Mouse (Mus musculus): Measurements from ENCODE around the gene Ppp1r10. TPM values are rescaled to one million over a fixed set of nuclear protein-coding genes. Genes with fewer than 3 reads are reported as not detected.

The Ppp1r10 gene
- total RNA-seq, 2 experiments from 2014 or later: 15.6 to 34.8 TPM

GRCm38 (mm10) chr17:35954665-35955064, 38.4 kb downstream of the Ppp1r10 start:
- no peak for TF ChIP-seq CTCF (IDR thresholded peaks at IDR 0.05)
- DNase-seq: no peak
- intact Hi-C loops (cut with DNase I): no loop called here

GRCm38 (mm10) chr17:35958533-35959223, 42.4 kb downstream of the Ppp1r10 start:
- DNase-seq: no peak
- TF ChIP-seq CTCF (IDR thresholded peaks at IDR 0.05): no peak
- H3K27ac ChIP-seq: no peak overlapping the region
- intact Hi-C loops (cut with DNase I): no loop called here
- H3K4me3 ChIP-seq: no peak overlapping the region

More at GRCm38 (mm10) chr17:35954665-35955064, 38.4 kb downstream of the Ppp1r10 start:
- no peak overlapping the region for H3K4me3 ChIP-seq
- no peak overlapping the region for H3K27ac ChIP-seq

GRCm38 (mm10) chr17:35963279-35963678, 47.0 kb downstream of the Ppp1r10 start:
- no peak for TF ChIP-seq CTCF (IDR thresholded peaks at IDR 0.05)
- H3K4me3 ChIP-seq: no peak overlapping the region
- intact Hi-C loops (cut with DNase I): no loop called here
- no peak overlapping the region for H3K27ac ChIP-seq
- no peak for DNase-seq

GRCm38 (mm10) chr17:35967621-35968020, 51.4 kb downstream of the Ppp1r10 start:
- TF ChIP-seq CTCF (IDR thresholded peaks at IDR 0.05): no peak
- no peak for DNase-seq
- Histone ChIP-seq H3K27ac (no peak overlapping the region), H3K4me3 (no peak overlapping the region)
- intact Hi-C loops (cut with DNase I): no loop called here

- Histone ChIP-seq H3K27ac (peak within 1 kb of the TSS; percentile 96), H3K4me3 (peak within 1 kb of the TSS; percentile 92)
- no peak for TF ChIP-seq CTCF (IDR thresholded peaks at IDR 0.05)
- DNase-seq: peak; percentile 100
- intact Hi-C loops (cut with DNase I): no loop called here
Measured at GRCm38 (mm10) chr17:35969418-35970389, 53.5 kb downstream of the Ppp1r10 start, which contains the start of gene Abcf1. Abcf1 (minus strand) TSS chr17:35969761.

- intact Hi-C loops (cut with DNase I): no loop called here
- no peak for DNase-seq
Measured at GRCm38 (mm10) chr17:35972131-35972530, 55.9 kb downstream of the Ppp1r10 start.

GRCm38 (mm10) chr17:35978811-35979400, 62.7 kb downstream of the Ppp1r10 start:
- Histone ChIP-seq H3K27ac (peak overlapping the region; percentile 94), H3K4me3 (peak overlapping the region; percentile 96)
- peak; percentile 87 for DNase-seq
- intact Hi-C loops (cut with DNase I): no loop called here
- no peak for TF ChIP-seq CTCF (IDR thresholded peaks at IDR 0.05)

More at GRCm38 (mm10) chr17:35972131-35972530, 55.9 kb downstream of the Ppp1r10 start:
- H3K4me3 ChIP-seq: no peak overlapping the region
- no peak overlapping the region for H3K27ac ChIP-seq
- no peak for TF ChIP-seq CTCF (IDR thresholded peaks at IDR 0.05)

- peak; percentile 93 for DNase-seq
- peak; percentile 39 for TF ChIP-seq CTCF (IDR thresholded peaks at IDR 0.05)
- Histone ChIP-seq H3K27ac (peak within 1 kb of the TSS; percentile 94), H3K4me3 (peak within 1 kb of the TSS; percentile 96)
- intact Hi-C loops (cut with DNase I): loop anchor here (10.0 kb wide), 1 partner anchor 155 kb away; the partner anchor contains the start of genes Flot1 and Ier3
Measured at GRCm38 (mm10) chr17:35979401-35980362, 63.4 kb downstream of the Ppp1r10 start, which contains the start of the genes Gnl1 and Prr3. Gnl1 (plus strand) TSS chr17:35979851. Prr3 (minus strand) TSS chr17:35980236.

GRCm38 (mm10) chr17:35980363-35980754, 64.1 kb downstream of the Ppp1r10 start:
- peak overlapping the region; percentile 94 for H3K27ac ChIP-seq
- peak; percentile 79 for DNase-seq
- intact Hi-C loops (cut with DNase I): loop anchor here (10.0 kb wide), 1 partner anchor 156 kb away; the partner anchor contains the start of genes Flot1 and Ier3
- TF ChIP-seq CTCF (IDR thresholded peaks at IDR 0.05): no peak
- peak overlapping the region; percentile 96 for H3K4me3 ChIP-seq

- DNase-seq: no peak
- H3K4me3 ChIP-seq: no peak overlapping the region
- no peak for TF ChIP-seq CTCF (IDR thresholded peaks at IDR 0.05)
- no peak overlapping the region for H3K27ac ChIP-seq
- intact Hi-C loops (cut with DNase I): loop anchor here (10.0 kb wide), 1 partner anchor 157 kb away; the partner anchor contains the start of genes Flot1 and Ier3
Measured at GRCm38 (mm10) chr17:35981776-35982175, 65.5 kb downstream of the Ppp1r10 start.

Small RNAs within 50 kb of the gene (microRNA-seq; reads per million reads assigned to microRNA genes)
- not detected for gene Gm28033
- not detected for gene Mir1894
- gene Mir877: 31.8 reads per million, percentile 24 among the genes with 10 or more reads in this experiment

Other genes with a start within 250 kb of the Ppp1r10 start
- gene Vars2, start 248.8 kb upstream of the Ppp1r10 start, total RNA-seq (2021): 10 to 100 TPM; 12.8 to 16.8 TPM
- 10 to 100 TPM; 18.1 to 24.2 TPM for gene Gtf2h4, start 242.7 kb upstream of the Ppp1r10 start, total RNA-seq (2021)
- gene Ddr1, start 211.8 kb upstream of the Ppp1r10 start, total RNA-seq (2021): 10 to 100 TPM; 13.4 to 15.9 TPM
- gene Ier3, start 94.8 kb upstream of the Ppp1r10 start, total RNA-seq (2021): 1 to 10 TPM; 4.4 to 8.6 TPM
- gene Flot1, start 93.2 kb upstream of the Ppp1r10 start, total RNA-seq (2021): 10 to 100 TPM; 45.4 to 50.9 TPM
- 10 to 100 TPM; 29.7 to 40.0 TPM for gene Tubb5, start 78.1 kb upstream of the Ppp1r10 start, total RNA-seq (2021)
- gene Mdc1, start 74.9 kb upstream of the Ppp1r10 start, total RNA-seq (2021): 1 to 10 TPM; 3.6 to 4.4 TPM
- gene Nrm, start 55.1 kb upstream of the Ppp1r10 start, total RNA-seq (2021): under 1 TPM; 0.82 to 0.86 TPM
- 1 to 10 TPM; 3.9 to 7.9 TPM for gene Ppp1r18, start 50.8 kb upstream of the Ppp1r10 start, total RNA-seq (2021)
- 10 to 100 TPM; 13.2 to 16.2 TPM for gene Dhx16, start 36.6 kb upstream of the Ppp1r10 start, total RNA-seq (2021)
- 10 to 100 TPM; 73.0 to 78.4 TPM for gene 2310061I04Rik, start 19.0 kb upstream of the Ppp1r10 start, total RNA-seq (2021)
- gene Atat1, start 6.4 kb upstream of the Ppp1r10 start, total RNA-seq (2021): 1 to 10 TPM; 2.8 to 4.2 TPM
- 10 to 100 TPM; 58.6 to 65.4 TPM for gene Mrps18b, start within 50 bp of the Ppp1r10 start, total RNA-seq (2021)
- gene Abcf1, start 53.3 kb downstream of the Ppp1r10 start, total RNA-seq (2021): 10 to 100 TPM; 72.1 to 74.9 TPM
- gene Gnl1, start 63.4 kb downstream of the Ppp1r10 start, total RNA-seq (2021): 10 to 100 TPM; 19.8 to 20.9 TPM
- gene Prr3, start 63.8 kb downstream of the Ppp1r10 start, total RNA-seq (2021): 1 to 10 TPM; 2.6 to 2.8 TPM
- gene H2-T24, start 104.1 kb downstream of the Ppp1r10 start, total RNA-seq (2021): 1 to 10 TPM; 2.0 to 2.5 TPM
- 1 to 10 TPM; 6.3 to 9.2 TPM for gene H2-T23, start 116.4 kb downstream of the Ppp1r10 start, total RNA-seq (2021)
- gene H2-T22, start 126.3 kb downstream of the Ppp1r10 start, total RNA-seq (2021): 1 to 10 TPM; 8.8 to 9.7 TPM
- not detected for gene Gm6034, start 126.5 kb downstream of the Ppp1r10 start, total RNA-seq (2021)
- 1 to 10 TPM; 1.5 to 2.1 TPM for gene Gm11127, start 141.9 kb downstream of the Ppp1r10 start, total RNA-seq (2021)
- not detected for gene Gm19684, start 205.2 kb downstream of the Ppp1r10 start, total RNA-seq (2021)
- not detected for gene Gm7030, start 213.0 kb downstream of the Ppp1r10 start, total RNA-seq (2021)